Mouse (Mus musculus): Measurements from ENCODE around the gene Zfp950.

DNA sequence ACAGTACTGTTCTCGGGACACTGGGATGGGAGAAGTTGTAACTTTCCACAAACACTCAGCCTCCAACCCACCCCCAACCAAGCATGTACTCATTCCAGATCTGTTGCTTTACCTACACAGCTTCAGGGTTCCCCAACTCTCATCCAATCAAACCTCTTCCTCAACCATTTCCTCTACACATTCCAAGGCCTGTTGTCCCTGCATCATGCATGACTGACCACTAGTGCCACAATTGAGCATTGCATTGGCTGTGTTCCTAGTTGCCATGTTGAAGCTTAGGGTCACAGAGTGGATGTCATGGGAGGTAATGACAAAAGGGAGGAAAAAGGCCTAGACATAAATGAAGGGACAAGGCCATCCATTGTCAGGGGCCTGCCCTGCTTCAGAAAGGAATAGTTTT is 75.6 kb downstream of the Zfp950 start:
- no peak for TF ChIP-seq TAL1 (IDR thresholded peaks at IDR 0.05; ENCODE audit: low read length)
- TF ChIP-seq GATA1 (IDR thresholded peaks at IDR 0.05; ENCODE audit: low read length) = no peak

Data from erythroblast, embryonic 14.5 days (primary cell).